Mouse (Mus musculus) kidney, adult 2 months (tissue): ENCODE results near the gene Fbxl21. TPM values are rescaled to one million over a fixed set of nuclear protein-coding genes. Genes with fewer than 3 reads are reported as not detected.

ENCODE experiments used
- DNase-seq: peaks from one replicate; pipeline ENCODE4 v3.0.0; 2021
- H3K27ac ChIP-seq: fragments of 200-500 bp; 2 replicates; pipeline ENCODE4 v1.5.1; 2012; ENCODE audit warnings: low read depth, low read length, control low read depth, inconsistent platforms; ENCODE audit not compliant: insufficient read depth
- H3K27me3 ChIP-seq: fragments of 200-500 bp; replicated peaks from 2 replicates; pipeline ENCODE4 v1.6.1; 2012; ENCODE audit warnings: mild to moderate bottlenecking, moderate library complexity, low read length, inconsistent platforms; ENCODE audit not compliant: control insufficient read depth, insufficient read depth
- H3K36me3 ChIP-seq: fragments of 200-500 bp; 2 replicates; pipeline ENCODE4 v1.6.1; 2012; ENCODE audit warnings: mild to moderate bottlenecking, moderate library complexity, low read length, inconsistent platforms; ENCODE audit not compliant: control insufficient read depth, insufficient read depth
- H3K4me1 ChIP-seq: fragments of 200-500 bp; 2 replicates; pipeline ENCODE4 v1.6.1; 2011; ENCODE audit warnings: low read length; ENCODE audit not compliant: control insufficient read depth, insufficient read depth
- H3K4me3 ChIP-seq: fragments of 200-500 bp; 2 replicates; pipeline ENCODE4 v1.5.1; 2011; ENCODE audit warnings: mild to moderate bottlenecking, low read depth, low read length, control low read depth; ENCODE audit not compliant: insufficient read depth
- CTCF ChIP-seq: fragments of 200-500 bp; conservative IDR thresholded peaks from 2 replicates; pipeline ENCODE4 v1.5.1; 2011; ENCODE audit warnings: low read depth, mild to moderate bottlenecking, control low read depth, low read length, moderate library complexity, mixed read lengths; ENCODE audit not compliant: insufficient read depth, insufficient read length
- POLR2A ChIP-seq: fragments of 200-500 bp; IDR thresholded peaks from one replicate; pipeline ENCODE4 v1.6.1; 2011; ENCODE audit warnings: low read depth, low read length, control low read depth
- WGBS: fragments of 180-500 bp; shearing (Covaris S2); methylation state at CpG from one replicate; pipeline ENCODE4 v1.1.7; 2018; 5-methylcytosine and 5-hydroxymethylcytosine counted together
- polyA plus RNA-seq: library from polyadenylated mRNA; depleted of rRNA; stranded (reverse); fragments of >200 nt; gene quantifications from 2 replicates; pipeline ENCODE4 v1.2.3, GENCODE M21; 2012; rRNA removed

Gene Fbxl21
- polyA plus RNA-seq, 1 experiment, result 4.1 TPM

GRCm38 (mm10) chr13:56578097-56578496, 55.8 kb downstream of the Fbxl21 start:
- TF ChIP-seq CTCF (peak; percentile 26; the same call in 1 of the 2 replicates), POLR2A (no peak)
- Histone ChIP-seq H3K36me3 (no peaks in the 10 kb centered on the region), H3K27ac (no peak overlapping the region), H3K27me3 (no peaks in the 10 kb centered on the region), H3K4me3 (no peak overlapping the region), H3K4me1 (no peaks in the 10 kb centered on the region)
- WGBS, result 67% methylated on average over 5 of the region's 5 CpGs
- no peak for DNase-seq

- no peaks in the 10 kb centered on the region for H3K36me3 ChIP-seq
- H3K27me3 ChIP-seq, result no peaks in the 10 kb centered on the region
- WGBS, result 92% methylated on average over 5 of the region's 5 CpGs
- H3K4me1 ChIP-seq, result no peaks in the 10 kb centered on the region
- H3K4me3 ChIP-seq, result no peak overlapping the region
- H3K27ac ChIP-seq, result no peak overlapping the region
- TF ChIP-seq CTCF, result no peak
- no peak for TF ChIP-seq POLR2A
- DNase-seq, result no peak
Measured at GRCm38 (mm10) chr13:56580450-56580849, 58.2 kb downstream of the Fbxl21 start.

GRCm38 (mm10) chr13:56581512-56581911, 59.2 kb downstream of the Fbxl21 start:
- Histone ChIP-seq H3K27ac (no peak overlapping the region), H3K4me3 (no peak overlapping the region)

GRCm38 (mm10) chr13:56581961-56582434, 59.7 kb downstream of the Fbxl21 start:
- H3K36me3 ChIP-seq, result no peaks in the 10 kb centered on the region
- H3K4me3 ChIP-seq, result no peak overlapping the region
- no peak for DNase-seq
- TF ChIP-seq CTCF (no peak), POLR2A (no peak)
- H3K4me1 ChIP-seq, result no peaks in the 10 kb centered on the region
- no peaks in the 10 kb centered on the region for H3K27me3 ChIP-seq
- WGBS, result 17% methylated on average over 6 of the region's 6 CpGs
- no peak overlapping the region for H3K27ac ChIP-seq

More at GRCm38 (mm10) chr13:56581512-56581911, 59.2 kb downstream of the Fbxl21 start:
- TF ChIP-seq CTCF (no peak), POLR2A (no peak)
- Histone ChIP-seq H3K4me1 (no peaks in the 10 kb centered on the region), H3K36me3 (no peaks in the 10 kb centered on the region), H3K27me3 (no peaks in the 10 kb centered on the region)
- DNase-seq, result no peak
- 54% methylated on average over 3 of the region's 3 CpGs for WGBS

GRCm38 (mm10) chr13:56582720-56583119, 60.4 kb downstream of the Fbxl21 start:
- Histone ChIP-seq H3K27me3 (no peaks in the 10 kb centered on the region), H3K36me3 (no peaks in the 10 kb centered on the region), H3K4me3 (no peak overlapping the region), H3K4me1 (no peaks in the 10 kb centered on the region), H3K27ac (no peak overlapping the region)
- no peak for DNase-seq
- WGBS, result 65% methylated on average over 3 of the region's 3 CpGs
- no peak for TF ChIP-seq CTCF

GRCm38 (mm10) chr13:56586046-56586445, 63.8 kb downstream of the Fbxl21 start:
- no peak for TF ChIP-seq CTCF
- no peak for TF ChIP-seq POLR2A
- H3K4me1 ChIP-seq, result no peaks in the 10 kb centered on the region
- H3K27ac ChIP-seq, result no peak overlapping the region
- WGBS, result 70% methylated on average over 3 of the region's 3 CpGs
- H3K36me3 ChIP-seq, result no peaks in the 10 kb centered on the region
- H3K4me3 ChIP-seq, result no peak overlapping the region
- no peaks in the 10 kb centered on the region for H3K27me3 ChIP-seq
- DNase-seq, result no peak

Other genes with a start within 250 kb of the Fbxl21 start
- 50.5 and 57.2 TPM in 2 replicates for gene Cxcl14, start 225.9 kb upstream of the Fbxl21 start, polyA plus RNA-seq
- gene Gm3045, start 95.9 kb upstream of the Fbxl21 start, polyA plus RNA-seq, result not detected in 2 replicates
- gene Slc25a48, start 84.1 kb upstream of the Fbxl21 start, polyA plus RNA-seq, result 16.4 and 17.6 TPM in 2 replicates
- not detected in 2 replicates for gene Il9, start 40.2 kb upstream of the Fbxl21 start, polyA plus RNA-seq
- 0.19 TPM in 2 replicates for gene Lect2, start 26.0 kb downstream of the Fbxl21 start, polyA plus RNA-seq
- gene Tgfbi, start 87.1 kb downstream of the Fbxl21 start, polyA plus RNA-seq, result 18.8 and 20.8 TPM in 2 replicates
- 21.1 and 31.4 TPM in 2 replicates for gene Smad5, start 180.5 kb downstream of the Fbxl21 start, polyA plus RNA-seq
- gene Gm45623, start 231.4 kb downstream of the Fbxl21 start, polyA plus RNA-seq, result 0.06 and 0.08 TPM in 2 replicates